Mouse (Mus musculus) heart, postnatal 0 days (tissue): ENCODE results near the gene Shf. TPM values are rescaled to one million over a fixed set of nuclear protein-coding genes. Genes with fewer than 3 reads are reported as not detected.

Experiments
- ATAC-seq: fragments of 200-750 bp; cut with Nextera tagmentation; 2 replicates; pipeline ENCODE4 v1.8.0; 2017; ENCODE audit warnings: low read depth, moderate number of reproducible peaks, moderate library complexity; ENCODE audit not compliant: insufficient read depth
- DNase-seq: peaks from one replicate; pipeline ENCODE4 v3.0.0-alpha.2; 2016; ENCODE audit warnings: low spot score
- H3K27ac ChIP-seq: fragments of 300-500 bp; sonication (generic); 2 replicates; pipeline ENCODE4 v1.5.1; 2014; ENCODE audit warnings: low read depth, mild to moderate bottlenecking
- H3K27me3 ChIP-seq: fragments of 300-500 bp; sonication (generic); 2 replicates; pipeline ENCODE4 v1.6.1; 2014; ENCODE audit warnings: low read length, mixed read lengths; ENCODE audit not compliant: control insufficient read depth, insufficient read depth
- H3K36me3 ChIP-seq: fragments of 300-500 bp; sonication (generic); replicated peaks from 2 replicates; pipeline ENCODE4 v1.6.1; 2014; ENCODE audit warnings: low read length, mixed read lengths; ENCODE audit not compliant: control insufficient read depth, insufficient read depth
- H3K4me1 ChIP-seq: fragments of 300-500 bp; sonication (generic); 2 replicates; pipeline ENCODE4 v1.6.1; 2014; ENCODE audit warnings: antibody characterized with exemption; ENCODE audit not compliant: control insufficient read depth, insufficient read depth
- H3K4me2 ChIP-seq: fragments of 300-500 bp; sonication (generic); 2 replicates; pipeline ENCODE4 v1.6.1; 2014; ENCODE audit warnings: low read depth, mild to moderate bottlenecking, low read length, moderate library complexity
- H3K4me3 ChIP-seq: fragments of 300-500 bp; sonication (generic); 2 replicates; pipeline ENCODE4 v1.5.1; 2014; ENCODE audit warnings: low read depth, low read length
- H3K9ac ChIP-seq: fragments of 300-500 bp; sonication (generic); replicated peaks from 2 replicates; pipeline ENCODE4 v1.6.1; 2014; ENCODE audit warnings: low read depth, low read length, mixed read lengths
- H3K9me3 ChIP-seq: fragments of 300-500 bp; sonication (generic); replicated peaks from 2 replicates; pipeline ENCODE4 v1.6.1; 2016; ENCODE audit warnings: low read length; ENCODE audit not compliant: control insufficient read depth
- CTCF ChIP-seq: IDR thresholded peaks from 2 replicates; pipeline ENCODE4 v1.5.1; 2016; ENCODE audit warnings: antibody characterized with exemption, control low read depth, low read depth
- EP300 ChIP-seq: IDR thresholded peaks from 2 replicates; pipeline ENCODE4 v1.6.1; 2016; ENCODE audit warnings: antibody characterized with exemption, low read depth
- WGBS: fragments of 180-500 bp; shearing (Covaris S2); extraction: QIAGEN DNeasy Blood & Tissue Kit; methylation state at CpG from one replicate; pipeline ENCODE4 v1.1.7; 2014; 5-methylcytosine and 5-hydroxymethylcytosine counted together
- polyA plus RNA-seq: library from polyadenylated mRNA; unstranded; fragments of >200 nt; fragmentation: Nextera tagmentation; extraction: Ambion mirVana; gene quantifications from 2 replicates; pipeline ENCODE4 v1.2.1, GENCODE M21; 2015
- total RNA-seq: library from RNA; depleted of rRNA; stranded (reverse); fragments of >200 nt; gene quantifications from 2 replicates; pipeline ENCODE4 v1.2.3, GENCODE M21; 2014; ENCODE audit warnings: low replicate concordance

Shf gene
- total and polyA plus RNA-seq, 2 experiments from 2014 or later = 1.3 to 27.0 TPM

- Histone ChIP-seq H3K36me3 (no peaks in the 10 kb centered on the region), H3K9me3 (no peaks in the 10 kb centered on the region), H3K9ac (no peak overlapping the region), H3K4me2 (no peak overlapping the region), H3K27ac (no peak overlapping the region), H3K4me3 (no peak overlapping the region), H3K27me3 (peaks cover 88% of the 10 kb centered on the region), H3K4me1 (peaks cover 14% of the 10 kb centered on the region)
- TF ChIP-seq CTCF (no peak), EP300 (no peak)
- DNase-seq = no peak
- ATAC-seq = no peak
- 87% methylated on average over 6 of the region's 6 CpGs for WGBS
Observed at GRCm38 (mm10) chr2:122304544-122304943, 64.4 kb downstream of the Shf start.

DNA sequence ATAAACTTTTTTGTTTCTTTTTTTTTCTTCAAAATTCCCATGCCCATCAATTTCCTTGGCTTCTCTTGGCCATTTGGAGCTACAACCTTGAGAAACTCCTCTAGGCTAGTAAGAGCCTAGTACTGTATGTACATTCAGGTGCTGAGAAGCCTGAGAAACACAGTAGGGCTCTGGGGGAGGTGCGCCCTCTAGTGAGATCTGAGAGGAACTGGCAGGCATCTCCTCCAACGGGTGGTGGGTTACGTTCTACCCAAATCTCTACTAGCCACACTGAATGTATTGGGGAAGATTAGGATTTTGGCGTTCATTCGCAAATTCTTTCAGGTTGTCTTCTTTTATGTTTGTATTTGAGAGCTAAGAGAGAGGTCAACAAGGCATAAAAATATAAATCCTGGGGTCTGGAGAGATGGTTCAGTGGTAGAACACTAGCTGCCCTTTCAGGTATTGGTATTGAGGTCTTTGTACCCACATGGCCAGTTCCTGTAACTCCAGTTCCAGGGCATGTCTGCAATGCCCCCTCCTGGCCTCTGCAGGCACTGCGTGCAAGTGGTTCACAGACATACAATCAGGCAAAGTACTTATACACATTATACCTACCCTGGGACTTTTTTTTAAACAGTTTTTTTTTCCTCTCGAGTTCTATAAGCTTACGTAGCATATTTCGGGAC is 66.3 kb downstream of the Shf start:
- Histone ChIP-seq H3K27ac (no peak overlapping the region), H3K4me2 (no peak overlapping the region), H3K9ac (no peak overlapping the region), H3K36me3 (no peaks in the 10 kb centered on the region), H3K4me3 (no peak overlapping the region), H3K27me3 (peaks cover 95% of the 10 kb centered on the region), H3K4me1 (peaks cover 23% of the 10 kb centered on the region), H3K9me3 (no peaks in the 10 kb centered on the region)
- ATAC-seq (no peak), DNase-seq (peak; percentile 50)
- WGBS = 10% methylated on average over 9 of the region's 9 CpGs
- no peak for TF ChIP-seq EP300
- TF ChIP-seq CTCF = peak; percentile 74

DNA sequence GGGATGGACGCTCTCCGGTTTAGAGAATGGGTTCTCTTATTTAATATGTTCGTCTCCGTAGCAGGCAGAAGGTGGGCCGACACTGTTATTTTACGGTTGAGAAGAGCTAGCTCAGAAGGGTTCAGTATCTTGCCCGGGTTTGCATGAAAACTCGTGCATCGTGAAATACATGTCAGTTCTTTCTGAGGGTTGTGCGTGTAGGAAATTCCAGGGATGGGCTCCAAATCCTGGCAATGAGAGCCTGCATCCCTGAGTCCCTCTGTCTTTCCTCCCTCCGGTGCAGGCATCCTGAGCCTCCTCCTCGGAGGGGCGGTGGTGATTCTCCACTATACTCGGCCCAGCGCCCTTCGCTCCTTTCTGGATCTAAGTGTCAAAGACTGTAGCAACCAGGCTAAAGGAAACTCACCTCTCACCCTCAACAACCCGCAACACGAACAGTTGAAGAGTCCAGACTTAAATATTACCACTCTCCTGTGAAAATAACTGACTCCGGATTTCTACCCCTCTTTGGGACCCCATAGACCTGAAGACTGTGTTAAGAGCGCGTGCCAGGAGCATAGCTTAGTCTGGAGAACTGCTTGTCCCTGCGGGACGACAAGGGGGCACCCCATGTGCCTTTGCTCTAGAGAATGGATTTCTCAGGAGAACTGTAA is 66.9 kb downstream of the Shf start:
- WGBS = 13% methylated on average over 23 of the region's 23 CpGs

GRCm38 (mm10) chr2:122301081-122301920 is 67.7 kb downstream of the Shf start:
- H3K9ac ChIP-seq = no peak overlapping the region
- no peak overlapping the region for H3K27ac ChIP-seq
- WGBS = 2% methylated on average over 48 of the region's 48 CpGs

More for the DNA sequence above, 66.9 kb downstream of the Shf start:
- Histone ChIP-seq H3K4me2 (peak overlapping the region; percentile 60), H3K9me3 (no peaks in the 10 kb centered on the region), H3K4me3 (peak overlapping the region; percentile 42), H3K4me1 (peaks cover 23% of the 10 kb centered on the region), H3K27ac (no peak overlapping the region), H3K36me3 (no peaks in the 10 kb centered on the region), H3K9ac (no peak overlapping the region), H3K27me3 (peaks cover 95% of the 10 kb centered on the region)
- ATAC-seq (no peak), DNase-seq (no peak)
- TF ChIP-seq CTCF = no peak
- TF ChIP-seq EP300 = no peak

GRCm38 (mm10) chr2:122300656-122301020 is 68.3 kb downstream of the Shf start:
- H3K9ac ChIP-seq = no peak overlapping the region
- H3K27ac ChIP-seq = no peak overlapping the region
- H3K4me2 ChIP-seq = peak overlapping the region; percentile 60; the same call in 1 of the 2 replicates
- DNase-seq = no peak
- no peaks in the 10 kb centered on the region for H3K9me3 ChIP-seq
- peaks cover 90% of the 10 kb centered on the region for H3K27me3 ChIP-seq
- no peaks in the 10 kb centered on the region for H3K36me3 ChIP-seq
- peak overlapping the region; percentile 42 for H3K4me3 ChIP-seq
- H3K4me1 ChIP-seq = peaks cover 23% of the 10 kb centered on the region
- ATAC-seq = no peak
- no peak for TF ChIP-seq EP300
- no peak for TF ChIP-seq CTCF
- WGBS = 8% methylated on average over 14 of the region's 14 CpGs

More at GRCm38 (mm10) chr2:122301081-122301920, 67.7 kb downstream of the Shf start:
- DNase-seq (peak; percentile 36), ATAC-seq (peak; percentile 53)
- Histone ChIP-seq H3K27me3 (peaks cover 94% of the 10 kb centered on the region), H3K36me3 (no peaks in the 10 kb centered on the region), H3K4me2 (peak overlapping the region; percentile 60), H3K9me3 (no peaks in the 10 kb centered on the region), H3K4me3 (peak overlapping the region; percentile 42), H3K4me1 (peaks cover 23% of the 10 kb centered on the region)
- no peak for TF ChIP-seq CTCF
- TF ChIP-seq EP300 = no peak
